Mouse (Mus musculus): ENCODE measurements around the gene Mgat4a.
A peak's percentile ranks its signal among the peaks of the same experiment; 100 is the strongest.

Gene Mgat4a

DNA sequence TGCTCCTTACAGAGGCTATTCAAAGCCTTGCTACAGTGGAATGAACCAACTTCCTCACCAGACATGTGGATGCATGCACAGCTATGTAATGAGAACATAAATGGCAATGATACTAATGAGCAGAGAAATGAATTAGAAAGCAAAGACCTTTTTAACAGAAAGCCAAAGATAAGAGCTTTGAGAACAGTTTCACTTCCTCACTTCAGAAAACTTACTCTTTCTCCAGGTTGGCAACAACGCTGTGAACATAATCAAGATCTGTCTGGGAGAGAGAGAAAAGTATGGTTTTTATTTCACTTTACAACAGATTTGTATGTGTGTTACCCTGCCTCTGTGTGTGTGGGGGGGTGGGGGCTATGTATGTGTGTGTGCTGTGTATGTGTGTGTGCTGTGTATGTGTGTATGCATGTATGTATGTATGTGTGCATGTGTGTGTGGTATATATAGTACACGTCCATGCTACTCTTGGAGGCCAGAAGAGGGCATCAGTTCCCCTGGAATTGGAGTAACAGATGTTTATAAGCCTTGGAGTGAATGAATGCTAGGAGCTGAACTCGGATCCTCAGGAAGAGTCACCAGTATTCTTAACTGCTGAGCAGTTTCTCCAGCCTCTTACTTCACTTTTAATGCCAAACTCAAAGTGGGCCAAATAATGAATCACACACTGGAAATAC lies 74.4 kb downstream of the Mgat4a start:
- DNase-seq (ENCODE audit: low read depth) = no peak

DNA sequence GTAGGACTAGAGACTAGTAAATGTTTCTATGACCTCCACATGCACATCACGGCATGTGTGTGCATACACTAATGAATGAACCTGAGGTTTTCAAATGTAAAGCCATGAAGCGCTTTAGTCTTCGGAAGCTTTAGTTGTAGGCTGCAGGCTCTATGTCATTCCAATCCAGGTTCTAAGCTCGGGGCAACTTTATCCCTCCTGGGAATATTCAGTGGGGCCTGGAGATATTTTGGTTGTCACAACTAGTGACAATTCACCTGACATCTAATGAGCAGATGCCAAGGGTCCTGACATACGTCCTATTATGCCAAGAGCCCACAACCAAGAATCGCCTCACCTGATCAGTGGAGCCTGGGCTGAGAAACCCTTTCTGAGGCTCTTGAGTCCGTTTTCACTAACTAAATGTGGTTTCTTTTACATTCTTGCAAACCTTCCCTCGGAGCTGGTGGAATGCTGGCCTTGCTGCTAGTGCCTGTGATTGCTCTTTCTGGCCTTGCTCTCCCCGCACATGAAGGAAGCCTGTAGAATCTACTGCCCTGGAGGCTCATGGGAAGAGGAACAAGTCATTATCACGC lies 75.9 kb downstream of the Mgat4a start:
- no peak for DNase-seq (ENCODE audit: low read depth)

DNA sequence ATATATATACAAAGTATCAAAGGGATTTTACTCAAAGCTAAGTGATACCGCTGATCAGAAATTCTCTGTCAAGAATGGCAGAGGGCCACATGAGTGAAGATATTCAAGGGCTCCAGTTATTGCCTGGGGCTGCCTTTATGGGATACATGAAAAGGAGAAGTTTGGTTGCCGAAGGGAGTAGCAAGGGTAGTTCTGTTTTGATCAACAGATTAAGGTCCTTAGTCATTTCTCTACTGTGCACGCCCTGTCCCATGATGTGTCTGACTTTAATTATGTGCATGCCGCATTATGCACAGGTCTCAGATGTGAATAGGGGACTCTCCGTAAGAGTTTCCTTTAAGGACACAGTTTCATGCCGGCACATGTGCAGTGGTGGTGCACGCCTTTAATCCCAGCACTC lies 83.3 kb downstream of the Mgat4a start:
- DNase-seq (ENCODE audit: low read depth) = no peak

DNA sequence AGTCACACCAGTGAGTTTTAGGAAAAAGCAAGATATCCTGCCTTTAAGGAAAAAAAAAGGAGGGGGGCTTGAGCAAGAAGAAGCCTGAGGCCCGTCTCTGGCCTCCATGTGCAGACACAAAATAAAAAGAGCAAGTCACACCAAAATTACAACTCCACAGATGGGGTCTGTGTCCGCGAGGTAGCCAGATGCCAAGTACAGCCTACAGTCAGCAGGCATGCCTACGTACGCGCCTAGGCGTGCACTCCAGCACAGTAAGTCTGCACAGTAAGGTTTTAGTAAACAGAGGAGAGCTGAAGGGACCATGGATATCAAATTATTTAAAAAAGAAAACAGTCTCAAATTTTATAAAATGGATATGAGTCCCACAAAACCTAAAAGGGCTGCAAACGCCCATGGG lies 89.5 kb downstream of the Mgat4a start:
- no peak for DNase-seq (ENCODE audit: low read depth)

DNA sequence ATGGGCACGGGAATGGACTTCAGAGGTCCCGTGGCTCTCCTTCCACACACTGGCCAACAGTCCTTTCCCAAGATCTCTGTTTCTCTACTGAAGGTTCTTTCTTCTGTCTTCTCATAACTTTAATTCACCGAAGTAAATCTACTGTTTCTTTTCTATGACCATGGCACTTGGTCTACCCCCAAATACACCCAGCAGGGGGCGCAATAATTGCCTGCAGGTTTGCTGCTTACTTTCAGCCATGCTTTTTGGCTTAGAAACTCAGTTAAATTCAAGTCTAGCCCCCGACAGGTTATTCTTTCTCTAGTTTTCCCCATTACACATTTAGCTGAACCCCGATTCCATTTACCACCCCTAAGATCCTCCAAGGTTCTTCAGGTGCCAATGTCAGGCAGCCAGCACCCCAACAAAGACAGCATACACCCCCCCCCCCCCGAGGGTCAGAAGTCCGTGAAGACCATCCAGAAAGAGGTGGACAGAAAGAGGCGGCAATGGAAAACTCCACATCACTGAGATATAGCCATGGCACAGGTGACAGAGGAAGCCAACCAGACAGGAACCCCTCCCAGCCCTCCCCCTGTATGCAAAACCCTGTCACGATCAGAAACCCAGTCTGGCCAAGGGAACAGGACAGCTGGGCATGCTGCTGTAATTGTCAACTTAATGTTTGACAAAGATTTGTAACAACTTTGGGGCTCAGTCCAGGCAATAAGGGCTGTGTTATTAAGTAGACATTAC lies 92.3 kb downstream of the Mgat4a start:
- DNase-seq (ENCODE audit: low read depth) = peak; percentile 80

DNA sequence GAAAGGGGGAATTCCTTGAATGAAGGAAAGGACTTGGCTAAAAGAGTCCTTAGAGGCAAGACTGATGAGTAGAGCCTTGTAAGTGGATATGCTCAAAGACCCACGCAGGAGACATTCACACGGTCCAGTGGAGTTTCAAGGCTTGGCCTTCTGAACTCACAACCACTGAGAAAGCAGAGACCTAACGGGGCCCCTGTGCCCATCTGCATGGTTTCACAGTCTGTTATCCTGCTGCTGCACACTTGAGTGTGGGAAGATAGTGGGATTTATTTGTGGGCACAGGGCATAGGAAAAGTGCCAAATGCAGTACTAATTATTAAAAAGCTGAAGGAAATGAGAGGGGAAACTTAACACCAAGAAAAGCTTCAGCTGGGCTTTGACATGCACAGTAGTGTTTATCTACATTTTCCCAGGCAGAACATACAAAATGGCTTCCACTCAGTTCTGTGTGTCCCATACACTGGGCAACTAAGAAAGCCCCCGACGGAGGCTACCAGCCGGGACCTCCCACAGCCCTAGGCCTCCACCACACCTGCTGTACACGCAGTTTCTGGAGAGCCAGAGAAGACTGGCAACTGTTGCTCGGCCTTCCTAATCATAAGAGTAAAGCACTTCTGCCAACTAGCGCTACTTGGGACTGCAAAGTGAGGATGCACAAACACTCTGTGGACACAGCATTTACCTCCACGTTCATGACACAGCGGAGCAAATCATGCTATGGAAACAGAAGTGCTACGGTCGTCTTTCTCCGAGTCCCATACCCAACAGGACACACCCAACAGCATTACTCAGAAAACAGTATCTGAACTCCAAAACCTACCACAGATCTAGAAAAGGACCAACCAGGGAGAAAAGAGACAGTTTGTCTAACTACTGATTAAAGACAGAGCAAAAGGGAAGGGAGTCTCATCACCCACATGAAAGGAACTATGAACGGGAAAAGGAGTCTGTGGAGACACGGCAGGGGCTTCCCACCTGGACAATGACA lies 97.7 kb downstream of the Mgat4a start:
- no peak for DNase-seq (ENCODE audit: low read depth)

DNA sequence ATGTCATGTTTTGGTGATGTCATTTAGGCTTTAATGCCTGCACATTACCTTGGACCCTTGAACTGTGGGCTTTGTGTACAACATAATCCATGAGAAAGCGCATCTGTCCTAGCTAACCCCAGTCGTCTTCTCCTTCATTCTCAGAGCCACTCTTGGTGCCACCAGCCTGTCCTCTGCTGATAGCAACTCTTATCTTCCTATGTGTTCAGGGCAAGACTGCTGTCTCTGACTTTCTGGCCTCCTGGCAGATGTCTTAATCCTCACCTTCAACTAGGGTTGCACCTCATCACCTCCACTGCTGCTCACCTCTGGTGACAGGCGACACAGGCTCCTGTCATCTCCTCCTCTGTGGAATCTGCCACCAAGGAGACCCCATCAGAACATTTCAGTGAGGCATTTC lies 104.4 kb downstream of the Mgat4a start:
- no peak for DNase-seq (ENCODE audit: low read depth)

DNA sequence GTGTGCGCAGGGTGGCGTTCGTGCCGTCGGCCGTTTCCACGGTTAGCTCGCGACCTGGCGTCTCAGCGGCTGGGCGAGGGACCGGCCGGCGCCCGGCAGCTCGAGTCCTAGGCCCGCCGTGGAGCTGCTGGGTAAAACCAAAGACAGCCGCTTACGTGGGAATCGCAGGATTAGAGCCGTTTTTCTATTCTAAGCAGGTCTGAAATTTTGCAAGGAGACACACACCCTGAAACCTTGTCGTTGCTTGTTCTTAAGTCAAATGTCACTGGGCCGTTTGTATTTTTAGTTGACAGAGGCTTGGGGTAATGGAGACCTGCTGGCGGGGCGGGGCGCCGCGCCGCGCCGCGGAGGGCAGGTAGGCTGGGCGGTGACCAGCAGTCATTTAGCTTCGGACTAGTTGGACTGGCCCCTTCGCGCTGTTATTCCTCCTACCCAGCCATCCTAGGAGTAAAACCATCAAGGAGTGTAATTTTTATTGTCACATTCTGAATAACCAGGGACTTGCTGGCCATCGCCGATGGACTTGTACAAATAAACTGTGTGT lies 110.4 kb downstream of the Mgat4a start:
- no peak for DNase-seq (ENCODE audit: low read depth)

DNA sequence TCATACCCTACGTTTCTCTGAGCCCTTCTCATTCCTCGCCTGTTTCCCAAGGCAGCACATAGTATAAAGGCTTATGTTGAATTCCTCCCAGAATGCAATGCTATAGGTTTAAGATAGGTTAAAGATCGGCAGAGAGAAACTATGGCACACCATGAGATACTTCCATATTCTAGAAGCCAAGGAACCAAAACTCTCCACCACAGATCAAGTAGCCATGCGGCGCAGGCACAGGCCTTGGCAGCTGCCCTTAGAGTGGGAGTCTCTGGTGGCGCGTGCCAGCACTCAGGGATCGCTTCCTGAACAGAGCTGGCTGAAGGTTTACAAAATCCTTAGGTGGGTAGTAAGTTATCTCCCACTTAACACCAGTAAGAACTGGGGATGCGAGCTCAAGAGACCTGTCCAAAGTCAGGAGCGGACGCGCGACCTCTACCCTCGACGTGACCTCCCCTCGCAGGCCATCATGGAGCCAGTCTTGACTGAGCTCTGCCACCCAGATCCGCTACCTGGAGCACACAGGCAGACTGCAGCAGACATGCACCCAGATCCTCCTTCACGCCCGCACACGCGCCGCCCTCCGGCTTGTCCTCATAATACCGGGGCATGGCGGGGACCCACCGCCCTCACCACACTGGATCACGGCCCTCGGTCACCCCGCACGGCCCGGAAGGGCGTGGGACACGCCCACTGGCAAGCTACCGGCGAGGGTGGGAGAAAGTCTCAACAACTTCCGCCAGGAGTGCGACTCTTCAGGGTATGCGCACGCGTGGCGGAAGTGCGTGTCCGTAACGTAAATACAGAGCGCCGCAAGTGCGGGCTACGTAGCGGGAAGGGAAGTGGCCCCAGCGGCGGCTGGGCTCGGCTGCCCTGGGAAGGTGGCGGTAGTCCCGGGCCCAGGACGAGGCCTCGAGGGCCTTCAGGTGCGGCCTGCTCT lies 111.2 kb downstream of the Mgat4a start, which contains the start of the genes Coa5 and Unc50:
TSS of gene Coa5 (minus strand) at position 738 of the 931 bp plus-strand sequence.
TSS of gene Unc50 (plus strand) at position 774 of the 931 bp plus-strand sequence.
- DNase-seq (ENCODE audit: low read depth) = peak; percentile 95

DNA sequence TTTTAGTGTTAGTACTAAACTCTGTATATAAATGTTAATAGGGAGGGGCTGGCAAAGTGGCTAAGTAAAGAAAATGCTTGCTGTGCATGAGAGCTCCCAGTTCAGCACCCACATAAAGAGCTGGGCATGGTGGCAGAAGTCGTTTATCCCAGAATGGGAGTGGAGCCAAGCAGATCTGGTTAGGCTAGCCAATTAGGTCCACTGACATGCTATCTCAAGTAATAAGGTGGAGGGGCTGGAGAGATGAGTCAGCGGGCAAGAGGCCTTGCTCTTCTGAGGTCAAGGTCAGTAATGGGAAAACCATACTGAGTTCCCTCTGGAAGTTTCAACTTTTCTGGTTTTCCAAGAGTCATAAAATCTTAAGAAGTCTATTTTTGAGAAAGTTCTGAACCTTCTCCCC lies 111.9 kb downstream of the Mgat4a start:
- DNase-seq (ENCODE audit: low read depth) = no peak

DNA sequence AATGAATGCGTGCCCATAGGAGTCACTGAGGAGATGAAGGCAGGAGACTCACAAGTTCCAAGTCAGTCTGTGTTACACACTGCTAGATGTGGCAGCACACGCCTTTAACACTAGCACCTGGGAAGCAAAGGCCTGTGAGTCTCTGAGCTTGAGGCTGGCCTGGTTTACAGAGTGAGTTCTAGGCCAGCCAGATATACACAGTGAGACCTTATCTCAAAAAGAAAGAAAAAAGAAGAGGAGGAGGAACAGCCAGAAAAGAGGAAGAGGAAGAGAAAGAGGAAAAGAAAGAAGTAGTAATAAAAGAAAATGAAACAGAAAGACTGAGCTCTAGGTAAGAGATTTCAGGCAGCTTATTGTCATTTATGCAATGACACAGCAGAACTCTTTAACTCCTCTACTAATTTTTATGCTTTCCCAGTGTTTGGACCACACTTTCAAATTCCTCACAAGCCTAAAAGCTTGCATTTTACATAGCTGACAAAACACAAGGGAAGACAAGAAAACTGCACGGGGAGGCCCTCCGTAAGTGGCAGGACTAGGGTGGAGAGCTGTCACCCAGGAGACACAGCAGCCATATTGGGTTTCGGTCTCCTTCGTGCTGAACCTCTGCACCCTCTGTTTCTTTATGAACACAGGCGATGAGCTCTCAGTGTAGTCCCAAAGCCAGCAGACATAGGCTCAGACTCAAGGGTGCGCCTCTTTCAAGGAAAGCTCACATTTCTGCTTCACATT lies 113.5 kb downstream of the Mgat4a start:
- DNase-seq (ENCODE audit: low read depth) = no peak

DNA sequence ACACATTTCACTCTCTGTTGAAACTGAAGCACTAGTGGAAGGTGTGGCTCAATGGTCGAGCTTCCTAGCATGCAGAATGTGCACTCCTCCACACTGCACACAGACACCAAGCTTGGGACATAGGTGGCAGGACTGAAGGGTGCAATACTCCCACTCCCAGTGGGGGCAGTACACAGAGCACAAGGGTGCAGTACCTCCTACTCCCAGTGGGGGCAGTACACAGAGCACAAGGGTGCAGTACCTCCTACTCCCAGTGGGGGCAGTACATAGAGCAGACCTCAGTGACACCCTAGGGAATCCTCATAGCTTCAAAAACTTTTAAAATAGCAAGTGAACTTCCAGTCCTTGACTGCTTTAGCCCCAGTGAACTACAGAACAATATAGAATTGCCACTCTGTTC lies 121.4 kb downstream of the Mgat4a start:
- peak; percentile 90 for DNase-seq (ENCODE audit: low read depth)

DNA sequence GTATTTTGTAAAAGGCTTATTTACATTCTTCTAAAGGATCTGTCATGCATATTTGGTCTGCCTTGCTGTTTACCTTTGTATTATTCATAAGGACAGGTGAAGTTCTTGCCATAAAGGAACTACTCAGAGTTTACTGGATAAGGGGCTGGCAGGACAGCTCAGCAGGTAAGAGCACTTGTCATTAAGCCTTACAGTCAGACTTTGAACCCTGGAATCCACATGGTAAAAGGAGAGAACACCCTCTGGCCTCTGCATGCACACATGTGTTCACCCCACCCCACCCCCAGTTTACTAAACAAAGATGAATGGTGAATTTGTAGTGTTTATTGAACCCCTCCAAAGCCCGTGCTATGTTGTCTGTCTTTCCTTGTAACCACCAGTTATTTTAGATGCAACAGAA lies 125.4 kb downstream of the Mgat4a start:
- no peak for DNase-seq (ENCODE audit: low read depth)

DNA sequence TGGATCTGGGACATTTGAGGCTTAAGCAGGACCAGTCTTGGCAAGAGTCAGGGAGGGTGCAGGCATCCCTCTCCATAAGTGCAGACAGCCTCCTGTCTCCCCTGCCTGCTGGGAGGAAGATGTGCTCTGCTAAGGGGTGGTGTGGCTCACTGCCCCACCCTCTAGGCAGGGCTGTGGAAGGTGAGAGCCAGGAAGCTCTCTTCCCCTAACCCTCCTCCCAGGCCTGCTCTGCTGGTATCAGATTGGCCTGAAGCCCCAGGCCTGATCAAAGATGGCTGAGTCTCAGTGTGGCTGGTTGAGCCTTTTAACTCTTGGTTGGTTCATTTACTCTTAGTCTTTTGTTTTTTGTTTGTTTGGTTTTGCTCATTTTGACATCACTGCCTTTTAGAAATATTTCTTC lies 131.2 kb downstream of the Mgat4a start:
- no peak for DNase-seq (ENCODE audit: low read depth)

DNA sequence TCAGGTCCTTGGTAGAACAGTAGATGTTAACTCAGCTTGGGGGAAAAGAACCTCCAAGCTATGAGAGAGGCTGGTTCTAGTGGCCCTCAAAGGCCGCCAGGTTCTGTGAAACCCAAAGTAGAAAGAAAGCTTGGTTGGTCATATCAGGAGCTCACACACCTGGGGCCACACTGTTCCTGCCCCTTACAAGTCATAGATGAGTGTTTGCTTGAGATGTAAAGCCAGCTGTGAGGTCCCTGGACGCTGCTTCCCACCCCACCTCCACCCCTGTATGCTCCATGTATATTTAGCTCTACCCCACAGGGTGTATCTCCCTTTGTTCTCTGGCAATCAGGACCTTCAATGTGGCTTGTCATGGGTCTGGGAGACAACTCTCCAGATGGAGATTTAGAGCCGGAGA lies 132.1 kb downstream of the Mgat4a start:
- DNase-seq (ENCODE audit: low read depth) = no peak

DNA sequence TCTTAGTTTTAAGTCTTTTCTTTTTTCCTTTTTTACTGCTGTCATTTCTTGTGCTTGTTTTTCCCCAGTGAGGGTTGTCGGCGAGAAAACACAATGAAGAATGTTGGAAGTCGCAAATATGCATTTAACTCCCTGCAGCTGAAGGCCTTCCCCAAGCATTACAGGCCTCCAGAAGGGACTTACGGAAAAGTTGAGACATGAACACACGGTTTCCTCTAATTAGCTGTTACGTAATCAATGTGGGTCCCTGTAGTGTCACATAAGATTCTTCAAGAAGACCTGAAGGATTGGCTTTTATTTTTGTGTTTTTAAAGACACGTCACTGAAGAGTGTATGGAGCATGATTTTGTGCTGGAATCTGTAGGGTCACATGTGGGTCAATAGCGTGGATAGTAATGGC lies 132.8 kb downstream of the Mgat4a start:
- no peak for DNase-seq (ENCODE audit: low read depth)

DNA sequence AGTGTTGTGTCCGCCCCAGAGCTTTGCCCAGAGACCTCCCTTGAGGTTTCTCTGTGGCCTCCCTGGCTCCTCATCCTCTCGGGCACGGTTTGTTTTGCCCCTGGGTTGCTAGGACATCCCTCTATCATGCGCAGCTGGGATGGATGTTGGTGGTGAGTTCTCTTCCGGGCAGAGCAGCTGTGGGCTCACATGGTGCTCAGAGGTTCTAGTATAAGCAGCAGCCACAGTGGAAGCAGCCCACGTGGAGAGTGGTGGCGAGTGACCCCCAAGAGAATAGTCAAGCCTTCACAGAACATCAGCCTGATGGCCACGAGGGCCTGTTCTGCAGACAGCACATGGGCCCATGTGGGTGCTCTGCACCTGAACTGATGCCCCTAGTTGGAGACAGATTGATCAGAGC lies 133.6 kb downstream of the Mgat4a start:
- DNase-seq (ENCODE audit: low read depth) = no peak

DNA sequence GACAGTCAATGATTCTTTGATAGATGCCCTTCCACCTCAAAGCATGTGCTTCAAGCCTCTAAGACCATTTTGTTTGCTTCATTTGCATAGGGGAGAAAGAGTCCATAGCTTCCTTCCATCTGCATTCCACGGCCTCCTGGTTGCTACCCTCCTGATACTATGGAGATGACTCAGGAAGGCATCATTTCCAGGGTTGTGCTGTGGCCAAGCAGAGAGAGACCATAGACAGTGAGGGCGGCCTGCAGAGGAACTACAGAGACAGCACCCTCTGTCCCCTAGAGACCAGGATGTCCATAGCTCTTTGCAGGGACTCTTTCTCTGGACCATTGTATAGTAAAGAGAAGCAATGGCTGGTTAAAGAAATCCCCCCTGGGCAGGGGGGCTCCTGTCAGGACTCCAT lies 135.7 kb downstream of the Mgat4a start:
- DNase-seq (ENCODE audit: low read depth) = no peak

DNA sequence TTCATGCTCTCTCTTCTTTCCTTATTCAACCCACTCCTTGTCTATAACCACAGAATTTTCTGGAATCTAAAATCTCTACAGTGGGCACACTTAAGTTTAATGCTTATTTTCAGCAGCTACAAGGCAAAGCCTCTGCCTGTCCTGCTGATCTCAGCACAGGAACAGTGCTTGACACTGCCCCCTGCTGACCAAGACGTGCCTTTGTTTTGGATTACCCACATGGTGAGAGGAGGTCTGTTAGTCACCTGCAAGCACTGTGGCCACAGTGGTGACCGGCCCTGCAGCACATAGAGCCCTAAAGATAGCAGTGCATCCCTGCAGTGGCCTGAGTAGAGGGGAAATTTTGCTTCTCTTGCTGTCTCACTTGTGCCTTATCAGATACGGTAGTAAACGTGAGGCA lies 139.1 kb downstream of the Mgat4a start:
- peak; percentile 77 for DNase-seq (ENCODE audit: low read depth)

DNA sequence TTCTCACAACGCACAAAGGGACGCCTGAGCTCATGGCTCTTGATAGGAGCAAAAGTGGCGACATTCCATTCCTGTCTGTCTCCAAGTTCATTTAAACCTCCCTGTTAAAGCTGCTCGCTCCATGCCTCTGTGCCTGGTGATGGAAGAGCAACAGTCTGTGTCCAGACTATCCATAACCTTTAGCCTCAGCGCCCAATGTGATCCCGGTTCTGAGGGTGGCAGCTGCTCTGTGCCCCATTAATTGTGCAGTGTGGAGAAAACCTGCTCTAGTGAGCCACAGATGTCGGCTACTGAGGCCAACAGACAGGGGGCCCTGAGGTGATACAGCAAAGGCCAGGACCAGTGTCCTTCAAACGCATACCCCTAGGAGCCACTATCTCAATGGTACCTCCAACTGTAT lies 141.1 kb downstream of the Mgat4a start:
- no peak for DNase-seq (ENCODE audit: low read depth)

Data from naive thymus-derived CD4-positive, alpha-beta T cell, adult 2 months (primary cell).